Mouse (Mus musculus): ENCODE measurements around the gene Fmnl2. TPM values are rescaled to one million over a fixed set of nuclear protein-coding genes. Genes with fewer than 3 reads are reported as not detected.

Gene Fmnl2
- polyA plus RNA-seq, 1 experiment from 2014 or later = 6.1 TPM

DNA sequence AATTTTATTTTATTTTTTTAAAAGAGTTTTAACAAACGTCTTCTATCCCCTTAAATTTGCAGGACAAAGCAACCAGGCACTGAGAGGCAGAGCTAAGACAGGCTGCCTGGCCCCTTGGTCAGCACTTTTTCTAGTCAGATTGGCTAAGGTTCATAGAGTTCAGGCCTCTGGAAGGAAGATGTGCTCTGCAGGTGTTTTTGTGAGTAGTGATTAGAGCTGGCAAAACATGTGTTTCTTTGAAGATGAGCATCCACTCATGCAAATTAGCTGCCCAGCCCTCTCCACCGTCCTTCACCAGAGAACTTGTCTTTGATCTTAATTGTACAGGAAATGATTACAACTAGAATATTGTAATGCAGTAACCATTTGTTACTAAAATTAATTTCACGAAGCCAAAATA lies 11.2 kb upstream of the Fmnl2 start:
- H3K79me2 ChIP-seq (ENCODE audit: inconsistent target) = no peaks in the 10 kb centered on the region
- no peaks in the 10 kb centered on the region for H3K36me3 ChIP-seq (ENCODE audit: inconsistent target)
- no peak overlapping the region for H3K27ac ChIP-seq
- WGBS (ENCODE audit: missing documents) = 83% methylated on average over 3 of the region's 3 CpGs
- H3K4me3 ChIP-seq (ENCODE audit: inconsistent target) = no peak overlapping the region

DNA sequence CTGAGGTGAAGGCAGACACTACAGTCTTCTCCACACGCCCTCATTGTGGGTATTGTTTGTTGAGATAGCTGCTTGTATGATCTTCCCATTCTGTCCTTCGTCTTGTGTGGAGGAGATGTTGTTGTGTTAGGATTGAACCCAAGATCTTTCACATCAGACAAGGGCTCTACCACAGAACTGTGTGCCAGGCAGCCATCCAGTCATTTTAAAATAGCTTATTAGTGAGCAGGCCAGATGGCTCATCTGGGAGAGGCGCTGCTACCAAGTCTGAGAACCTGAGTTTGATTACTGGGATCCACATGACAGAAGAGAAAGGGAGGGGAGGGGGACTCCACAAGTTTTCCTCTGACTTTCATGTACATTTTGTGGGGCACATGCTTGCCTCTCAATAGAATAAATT lies 8.6 kb upstream of the Fmnl2 start:
- 93% methylated on average over 3 of the region's 3 CpGs for whole genome bisulfite sequencing (ENCODE audit: missing documents)

DNA sequence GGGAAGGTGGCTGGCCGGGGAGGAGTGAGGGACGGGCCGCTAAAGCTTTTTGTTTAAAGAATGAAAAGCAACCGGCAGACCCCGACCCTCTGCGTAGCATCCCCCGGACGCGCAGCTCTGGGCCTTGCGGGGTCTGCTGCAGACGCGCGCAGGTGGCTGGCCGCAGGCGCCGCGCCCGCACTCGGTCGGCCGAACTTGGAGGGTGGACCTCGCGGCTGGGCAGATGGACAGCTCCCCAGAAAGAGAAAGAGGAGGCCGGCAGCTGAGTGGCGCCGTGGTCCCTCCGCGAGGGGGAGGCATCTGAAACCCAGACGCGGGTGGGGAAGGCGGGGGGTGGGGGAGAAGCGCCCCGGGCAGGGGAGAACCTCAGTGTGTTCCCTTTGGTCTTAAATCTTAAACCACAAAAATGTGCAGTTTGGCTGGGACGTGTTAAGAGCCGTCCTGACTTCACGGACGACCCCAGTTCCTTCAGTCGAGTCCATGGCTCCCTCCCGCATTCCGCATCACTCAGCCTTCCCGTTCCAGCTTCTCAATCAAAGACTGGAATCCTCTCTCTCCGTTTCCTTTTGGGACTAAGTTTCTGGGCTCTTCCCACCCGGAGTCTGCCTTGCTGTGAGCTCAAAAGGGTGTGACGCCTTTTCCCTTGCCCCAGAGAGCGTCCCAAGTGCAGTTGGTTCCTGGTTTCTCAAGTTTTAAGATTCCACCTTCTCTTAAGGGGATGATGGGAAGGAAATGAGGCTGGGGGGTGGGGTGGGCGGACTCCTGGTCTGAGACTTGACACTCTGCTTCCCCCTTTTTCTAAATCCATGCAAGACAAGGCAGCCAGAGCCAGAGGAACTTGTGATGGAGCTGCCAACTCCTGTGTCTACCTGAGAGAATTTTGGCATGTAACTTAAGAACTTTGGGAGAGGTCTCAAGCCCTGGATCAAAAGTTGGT lies 1.1 kb downstream of the Fmnl2 start:
- Histone ChIP-seq H3K36me3 (ENCODE audit: inconsistent target) (no peaks in the 10 kb centered on the region), H3K27ac (no peak overlapping the region), H3K79me2 (ENCODE audit: inconsistent target) (no peaks in the 10 kb centered on the region), H3K4me3 (ENCODE audit: inconsistent target) (no peak overlapping the region)
- WGBS (ENCODE audit: missing documents) = 2% methylated on average over 40 of the region's 46 CpGs

More for the DNA sequence above, 8.6 kb upstream of the Fmnl2 start:
- H3K4me3 ChIP-seq (ENCODE audit: inconsistent target) = no peak overlapping the region
- H3K27ac ChIP-seq = no peak overlapping the region
- H3K36me3 ChIP-seq (ENCODE audit: inconsistent target) = no peaks in the 10 kb centered on the region
- no peaks in the 10 kb centered on the region for H3K79me2 ChIP-seq (ENCODE audit: inconsistent target)

DNA sequence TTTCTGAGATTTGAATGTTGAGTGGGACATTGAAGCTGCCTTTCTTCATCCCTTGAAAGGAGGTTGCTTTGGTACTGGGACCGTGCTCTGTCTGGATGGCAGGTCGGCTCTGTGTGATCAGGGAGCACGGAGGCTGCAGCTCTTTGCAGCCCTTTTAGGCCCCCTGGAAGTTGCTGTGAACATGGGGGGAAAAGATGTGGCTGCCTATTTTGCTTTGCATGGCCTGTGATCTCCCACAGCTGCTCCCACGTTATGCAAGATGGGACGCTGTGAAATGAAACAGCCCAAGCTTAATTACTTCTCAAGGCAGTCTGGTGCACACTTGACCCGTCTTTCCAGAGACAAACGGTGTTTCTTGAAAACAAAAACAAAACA lies 1.8 kb downstream of the Fmnl2 start:
- Histone ChIP-seq H3K79me2 (ENCODE audit: inconsistent target) (no peaks in the 10 kb centered on the region), H3K4me3 (ENCODE audit: inconsistent target) (no peak overlapping the region), H3K27ac (no peak overlapping the region), H3K36me3 (ENCODE audit: inconsistent target) (no peaks in the 10 kb centered on the region)
- 66% methylated on average over 7 of the region's 7 CpGs for WGBS (ENCODE audit: missing documents)

DNA sequence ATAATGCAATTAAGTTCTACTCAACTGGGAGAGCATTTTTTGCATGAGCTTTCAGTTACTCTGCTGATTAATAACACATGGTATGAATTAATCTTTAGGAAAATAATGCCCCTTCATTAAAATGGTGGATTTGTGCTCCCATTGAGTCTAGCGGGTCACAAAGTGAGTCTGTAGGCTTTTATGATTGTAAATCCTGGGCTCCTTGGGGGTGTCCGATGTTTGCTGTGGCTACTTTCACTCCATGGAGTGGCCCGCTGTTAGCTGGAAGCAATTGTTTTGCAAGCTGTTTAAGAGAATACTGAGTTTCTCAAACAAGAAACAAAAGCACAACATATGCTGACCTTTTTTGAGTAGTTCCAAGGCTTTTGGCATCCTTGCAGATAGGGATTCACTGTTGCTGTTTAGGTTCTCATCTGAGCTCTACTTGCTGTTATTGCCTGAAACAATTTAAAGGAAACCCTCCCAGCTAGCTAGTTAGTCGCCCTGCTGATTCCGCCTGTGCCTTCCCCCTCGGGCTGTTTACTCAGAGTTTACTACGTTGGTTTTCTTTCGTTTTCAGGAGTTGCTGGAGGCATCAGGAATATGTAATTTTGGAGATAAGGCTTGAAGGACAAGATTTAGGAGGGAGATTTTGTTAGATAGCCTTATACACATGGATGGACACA lies 2.6 kb downstream of the Fmnl2 start:
- no peaks in the 10 kb centered on the region for H3K36me3 ChIP-seq (ENCODE audit: inconsistent target)
- H3K27ac ChIP-seq = no peak overlapping the region
- 64% methylated on average over 8 of the region's 8 CpGs for WGBS (ENCODE audit: missing documents)
- no peaks in the 10 kb centered on the region for H3K79me2 ChIP-seq (ENCODE audit: inconsistent target)
- no peak overlapping the region for H3K4me3 ChIP-seq (ENCODE audit: inconsistent target)

DNA sequence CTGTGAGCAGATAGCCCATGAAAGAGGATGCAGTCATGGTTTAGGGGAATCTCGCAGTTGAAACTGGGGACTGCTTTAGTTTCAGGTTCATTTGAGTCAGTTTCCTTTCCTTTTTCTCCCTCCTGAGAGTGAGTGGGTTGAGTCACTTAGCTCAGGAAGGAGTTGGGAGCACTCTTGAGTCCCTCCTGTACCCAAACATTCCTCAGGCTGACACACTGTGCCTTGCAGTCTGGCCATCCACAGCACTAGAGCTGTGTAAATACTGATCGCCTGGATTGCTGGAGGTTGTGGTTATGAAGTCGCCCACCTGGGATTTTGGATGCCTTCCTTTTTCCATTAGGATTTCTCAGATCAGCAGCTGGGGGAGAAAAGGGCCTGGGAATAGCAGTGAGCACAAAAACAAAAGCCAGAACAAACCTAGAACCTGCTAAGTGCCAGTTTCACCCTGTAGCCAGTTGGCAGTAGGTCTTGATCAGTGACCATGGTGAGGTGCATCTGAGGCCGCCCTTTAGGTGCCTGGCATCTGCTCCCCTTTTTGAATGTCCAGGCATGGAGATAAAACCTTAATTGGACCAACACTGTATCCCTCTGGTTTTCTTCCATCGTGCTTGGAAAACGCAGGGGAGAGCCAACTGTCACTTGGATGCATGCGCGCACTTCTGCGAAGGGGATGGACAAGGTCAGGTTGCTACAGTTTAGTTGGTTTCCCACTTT lies 4.5 kb downstream of the Fmnl2 start:
- no peaks in the 10 kb centered on the region for H3K36me3 ChIP-seq (ENCODE audit: inconsistent target)
- no peaks in the 10 kb centered on the region for H3K79me2 ChIP-seq (ENCODE audit: inconsistent target)
- no peak overlapping the region for H3K4me3 ChIP-seq (ENCODE audit: inconsistent target)
- 83% methylated on average over 9 of the region's 9 CpGs for WGBS (ENCODE audit: missing documents)
- H3K27ac ChIP-seq = no peak overlapping the region

DNA sequence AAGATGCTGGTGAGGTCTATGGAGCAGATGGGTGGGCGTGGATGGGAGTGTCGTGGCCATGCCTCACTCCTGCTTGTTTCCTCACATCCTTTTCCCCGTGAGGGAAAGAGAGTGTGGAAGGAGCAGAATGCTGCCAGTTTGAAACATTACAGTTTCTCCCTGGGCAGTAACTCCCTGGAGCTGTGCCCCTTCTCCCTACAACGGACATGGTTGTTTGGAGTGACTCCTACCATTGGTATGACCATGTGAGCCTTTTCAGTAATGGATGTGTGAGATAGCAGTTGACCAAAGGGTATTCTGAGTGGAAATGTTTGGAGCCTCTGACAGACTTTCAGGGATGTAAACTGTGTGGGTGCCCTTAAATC lies 5.1 kb downstream of the Fmnl2 start:
- H3K4me3 ChIP-seq (ENCODE audit: inconsistent target) = no peak overlapping the region
- no peak overlapping the region for H3K27ac ChIP-seq
- H3K79me2 ChIP-seq (ENCODE audit: inconsistent target) = no peaks in the 10 kb centered on the region
- H3K36me3 ChIP-seq (ENCODE audit: inconsistent target) = no peaks in the 10 kb centered on the region
- 85% methylated on average over 4 of the region's 4 CpGs for WGBS (ENCODE audit: missing documents)

DNA sequence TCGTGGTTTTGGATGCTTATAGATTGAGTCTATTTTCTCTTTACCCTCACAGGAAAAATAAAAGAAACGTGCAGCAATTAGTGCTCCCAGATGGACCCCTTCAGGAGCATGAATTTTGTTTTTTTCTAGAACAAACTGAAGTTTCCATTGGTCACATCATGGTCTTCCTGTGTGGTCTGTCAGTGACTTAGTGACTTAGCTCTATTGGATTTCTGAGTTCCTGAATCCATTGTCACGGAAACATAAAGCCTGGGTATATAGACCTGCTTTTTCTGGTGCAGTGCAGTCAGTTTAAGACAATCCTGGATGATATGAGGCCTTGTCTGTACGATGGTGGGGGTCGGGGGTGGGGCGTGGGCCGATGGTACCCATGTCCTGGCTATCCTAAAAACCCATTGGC lies 7.0 kb downstream of the Fmnl2 start:
- H3K4me3 ChIP-seq (ENCODE audit: inconsistent target) = no peak overlapping the region
- no peaks in the 10 kb centered on the region for H3K36me3 ChIP-seq (ENCODE audit: inconsistent target)
- 78% methylated on average over 4 of the region's 7 CpGs for WGBS (ENCODE audit: missing documents)
- H3K79me2 ChIP-seq (ENCODE audit: inconsistent target) = no peaks in the 10 kb centered on the region
- H3K27ac ChIP-seq = no peak overlapping the region

DNA sequence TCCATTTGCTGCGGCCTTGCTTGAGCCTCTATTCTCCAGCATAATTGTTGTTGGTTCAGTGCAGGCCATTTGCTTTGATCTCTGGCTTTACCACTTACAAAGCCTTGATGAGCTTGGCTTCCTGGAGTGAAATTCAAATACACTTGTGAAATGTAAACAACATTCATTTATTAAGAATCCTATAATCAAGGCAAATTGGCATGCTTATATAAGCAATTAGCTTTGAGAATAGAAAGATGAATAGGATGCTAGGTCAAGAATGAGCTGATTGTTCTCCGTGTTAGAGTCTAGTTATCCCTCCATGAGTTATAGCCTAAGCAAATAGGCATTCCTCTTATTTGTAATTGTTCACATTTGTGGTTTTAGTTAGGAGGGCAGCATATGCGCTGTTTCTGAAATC lies 8.5 kb downstream of the Fmnl2 start:
- no peaks in the 10 kb centered on the region for H3K36me3 ChIP-seq (ENCODE audit: inconsistent target)
- H3K79me2 ChIP-seq (ENCODE audit: inconsistent target) = no peaks in the 10 kb centered on the region
- 99% methylated on average over 3 of the region's 3 CpGs for WGBS (ENCODE audit: missing documents)
- no peak overlapping the region for H3K4me3 ChIP-seq (ENCODE audit: inconsistent target)
- H3K27ac ChIP-seq = no peak overlapping the region

DNA sequence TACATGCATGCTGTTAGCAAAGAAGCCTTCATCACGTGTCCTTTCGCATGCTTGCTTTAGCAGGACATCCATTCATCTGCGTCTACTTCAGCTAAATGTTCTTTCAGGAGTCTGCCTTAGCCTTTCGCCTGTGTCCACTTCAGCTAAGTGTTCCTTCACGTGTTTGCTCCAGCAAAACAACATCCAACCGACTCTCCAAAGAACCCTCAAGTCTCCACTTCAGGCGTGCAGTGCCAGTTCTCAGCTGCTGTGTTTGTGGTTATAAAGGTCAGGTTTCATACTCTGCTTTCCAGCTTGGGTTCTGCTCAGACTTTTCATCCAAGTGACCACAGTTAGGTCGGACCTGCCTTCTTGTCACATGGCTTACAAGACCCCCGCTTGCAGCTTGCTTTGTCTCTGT lies 10.1 kb downstream of the Fmnl2 start:
- 95% methylated on average over 9 of the region's 9 CpGs for WGBS (ENCODE audit: missing documents)
- no peaks in the 10 kb centered on the region for H3K36me3 ChIP-seq (ENCODE audit: inconsistent target)

DNA sequence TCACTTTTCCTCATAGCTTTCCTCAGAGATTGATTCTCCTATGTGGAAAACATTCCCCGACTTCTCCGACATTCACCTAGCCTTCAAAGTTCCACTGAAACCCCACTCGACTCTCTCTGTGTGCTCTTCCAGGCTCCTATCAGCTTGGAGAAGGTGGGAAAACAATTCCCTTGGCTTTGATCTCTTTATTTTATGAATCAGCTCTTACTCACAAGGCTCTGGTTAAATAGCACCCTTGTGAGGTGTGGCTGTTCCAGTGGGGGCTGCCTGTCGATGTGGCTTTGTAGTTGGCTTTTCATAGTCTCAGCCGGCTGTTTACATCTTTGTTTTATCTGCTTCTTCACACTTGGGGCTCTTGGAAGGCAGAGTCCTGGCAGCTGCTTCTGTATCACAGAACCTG lies 10.5 kb downstream of the Fmnl2 start:
- H3K79me2 ChIP-seq (ENCODE audit: inconsistent target) = no peaks in the 10 kb centered on the region
- 92% methylated on average over 5 of the region's 5 CpGs for WGBS (ENCODE audit: missing documents)

More for the DNA sequence above, 10.1 kb downstream of the Fmnl2 start:
- H3K4me3 ChIP-seq (ENCODE audit: inconsistent target) = no peak overlapping the region
- no peaks in the 10 kb centered on the region for H3K79me2 ChIP-seq (ENCODE audit: inconsistent target)
- no peak overlapping the region for H3K27ac ChIP-seq

DNA sequence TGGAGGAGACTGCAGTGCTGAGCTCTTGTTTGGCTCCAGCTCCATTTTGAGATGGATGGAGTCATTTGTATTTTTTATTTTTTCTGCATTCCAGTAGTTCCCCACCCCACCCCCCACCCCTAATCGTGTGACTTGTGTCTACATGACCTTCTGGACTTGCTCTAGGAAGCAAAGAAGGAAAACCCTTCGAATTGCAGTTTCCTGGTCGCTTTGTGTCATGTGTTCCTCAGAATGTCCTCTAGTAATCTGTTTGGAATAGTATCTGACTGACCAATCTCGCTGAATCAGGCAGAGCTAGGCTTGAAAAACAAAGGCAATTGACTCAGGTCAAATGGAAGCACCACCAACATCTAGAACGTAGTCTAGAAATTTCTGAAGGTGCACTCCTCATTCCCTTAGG lies 15.0 kb downstream of the Fmnl2 start:
- WGBS (ENCODE audit: missing documents) = 80% methylated on average over 3 of the region's 5 CpGs
- H3K4me3 ChIP-seq (ENCODE audit: inconsistent target) = no peak overlapping the region

More for the DNA sequence above, 10.5 kb downstream of the Fmnl2 start:
- no peaks in the 10 kb centered on the region for H3K36me3 ChIP-seq (ENCODE audit: inconsistent target)
- H3K27ac ChIP-seq = no peak overlapping the region
- H3K4me3 ChIP-seq (ENCODE audit: inconsistent target) = no peak overlapping the region

DNA sequence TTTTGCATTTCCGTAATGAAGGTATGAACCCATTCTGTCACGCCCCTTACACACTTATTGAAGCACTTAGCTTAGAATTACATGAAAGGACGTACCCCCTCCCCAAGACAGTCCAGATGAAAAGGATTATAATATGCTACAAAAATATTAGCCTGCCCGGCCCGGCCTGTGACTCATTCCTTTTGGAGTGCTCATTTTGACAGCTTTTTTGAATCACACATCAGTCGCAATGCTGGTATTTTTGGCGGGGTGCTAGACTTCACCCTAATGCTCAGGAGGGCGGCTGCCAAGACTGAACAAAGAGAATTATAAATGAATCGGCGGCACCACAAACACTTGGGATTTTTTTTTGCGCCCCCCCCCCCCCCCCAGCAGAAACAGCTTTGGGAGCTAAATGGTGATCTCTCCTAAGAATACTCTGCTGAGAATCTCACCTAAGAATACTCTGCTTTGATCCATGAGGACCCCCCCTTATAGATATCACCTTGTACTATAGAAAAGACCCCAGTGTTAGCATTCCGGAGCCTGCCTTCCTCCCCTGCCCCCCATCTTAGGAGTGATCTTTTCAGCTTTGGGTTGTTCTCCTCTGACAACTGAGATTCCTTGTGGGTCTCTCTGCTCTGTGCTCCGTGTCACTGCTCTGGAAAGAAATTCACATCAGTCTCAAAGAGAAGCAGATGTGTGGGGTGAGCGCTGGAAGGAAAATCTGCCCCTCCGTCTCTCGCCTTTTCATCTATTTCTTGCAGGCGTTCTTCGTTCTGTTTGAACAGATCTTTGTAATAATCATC lies 15.8 kb downstream of the Fmnl2 start:
- Histone ChIP-seq H3K27ac (no peak overlapping the region), H3K79me2 (ENCODE audit: inconsistent target) (no peaks in the 10 kb centered on the region), H3K36me3 (ENCODE audit: inconsistent target) (no peaks in the 10 kb centered on the region), H3K4me3 (ENCODE audit: inconsistent target) (no peak overlapping the region)
- WGBS (ENCODE audit: missing documents) = 95% methylated on average over 18 of the region's 18 CpGs

More for the DNA sequence above, 15.0 kb downstream of the Fmnl2 start:
- Histone ChIP-seq H3K79me2 (ENCODE audit: inconsistent target) (no peaks in the 10 kb centered on the region), H3K36me3 (ENCODE audit: inconsistent target) (no peaks in the 10 kb centered on the region), H3K27ac (no peak overlapping the region)

DNA sequence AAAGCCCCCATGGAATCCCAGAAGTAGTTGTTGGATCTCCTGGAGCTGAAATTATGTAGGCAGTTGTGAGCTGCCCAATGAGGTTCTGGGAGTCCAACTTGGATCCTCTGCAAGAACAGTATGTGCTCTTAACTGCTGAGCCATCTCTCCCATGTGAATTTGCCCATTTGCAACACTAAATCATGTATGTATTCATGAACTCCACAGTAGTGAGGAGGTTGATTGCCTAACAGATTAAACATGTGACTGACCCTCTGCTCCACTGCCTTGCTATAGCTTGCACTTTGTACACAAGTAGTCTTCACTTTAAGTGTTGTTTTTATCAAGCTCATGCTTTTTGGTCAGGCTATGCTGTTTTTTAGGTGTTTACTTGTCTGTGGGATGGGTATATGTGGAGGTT lies 17.1 kb downstream of the Fmnl2 start:
- Histone ChIP-seq H3K4me3 (ENCODE audit: inconsistent target) (no peak overlapping the region), H3K27ac (no peak overlapping the region), H3K36me3 (ENCODE audit: inconsistent target) (no peaks in the 10 kb centered on the region), H3K79me2 (ENCODE audit: inconsistent target) (no peaks in the 10 kb centered on the region)

Measured in macrophage (primary cell).